Mouse (Mus musculus) adrenal gland, postnatal 4 days (tissue): Measurements from ENCODE around the gene Eid1. TPM values are rescaled to one million over a fixed set of nuclear protein-coding genes. Genes with fewer than 3 reads are reported as not detected.

Experiments
- DNase-seq, 2 experiments: peaks; one replicate each; pipeline ENCODE4 v3.0.0; 2021 to 2022; ENCODE audit warnings: low spot score in 2 of 2, mixed read lengths in 2 of 2
- total RNA-seq, 2 experiments: library from RNA; stranded (reverse); gene quantifications; 2 replicates each; pipeline ENCODE4 v1.2.3; 2021

The Eid1 gene
- total RNA-seq, 2 experiments from 2014 or later: 207 to 216 TPM

GRCm38 (mm10) chr2:125667184-125667583 is 5.7 kb upstream of the Eid1 start:
- DNase-seq: no peak

GRCm38 (mm10) chr2:125667721-125668120 is 5.2 kb upstream of the Eid1 start:
- no peak for DNase-seq

GRCm38 (mm10) chr2:125670846-125671245 is 2.0 kb upstream of the Eid1 start:
- DNase-seq: no peak

GRCm38 (mm10) chr2:125672568-125672956 is 333 bp upstream of the Eid1 start:
- peak in 1 of 2 experiments; percentile 10 for DNase-seq

- DNase-seq: no peak
Observed at GRCm38 (mm10) chr2:125681811-125682210, 8.9 kb downstream of the Eid1 start.

GRCm38 (mm10) chr2:125683895-125684294 is 11.0 kb downstream of the Eid1 start:
- DNase-seq: no peak

- no peak for DNase-seq
Observed at GRCm38 (mm10) chr2:125684559-125685440, 11.9 kb downstream of the Eid1 start.

GRCm38 (mm10) chr2:125685441-125686150 is 12.7 kb downstream of the Eid1 start:
- DNase-seq: no peak

- no peak for DNase-seq
Observed at GRCm38 (mm10) chr2:125692010-125692409, 19.1 kb downstream of the Eid1 start.

- no peak for DNase-seq
Observed at GRCm38 (mm10) chr2:125694798-125695197, 21.9 kb downstream of the Eid1 start.

GRCm38 (mm10) chr2:125696219-125696618 is 23.3 kb downstream of the Eid1 start:
- no peak for DNase-seq

- no peak for DNase-seq
Observed at GRCm38 (mm10) chr2:125701606-125702005, 28.7 kb downstream of the Eid1 start.

GRCm38 (mm10) chr2:125702851-125703250 is 30.0 kb downstream of the Eid1 start:
- DNase-seq: no peak

- DNase-seq: no peak
Observed at GRCm38 (mm10) chr2:125704907-125705631, 32.2 kb downstream of the Eid1 start.

GRCm38 (mm10) chr2:125706510-125706921 is 33.6 kb downstream of the Eid1 start:
- no peak for DNase-seq

- no peak for DNase-seq
Observed at GRCm38 (mm10) chr2:125716599-125716998, 43.7 kb downstream of the Eid1 start.

GRCm38 (mm10) chr2:125723086-125723407 is 50.2 kb downstream of the Eid1 start:
- no peak for DNase-seq

GRCm38 (mm10) chr2:125723408-125724085 is 50.7 kb downstream of the Eid1 start:
- peak in 1 of 2 experiments; percentile 25 for DNase-seq

- no peak for DNase-seq
Observed at GRCm38 (mm10) chr2:125724086-125724430, 51.2 kb downstream of the Eid1 start, which contains the start of gene Shc4. Gene Shc4 (minus strand): TSS chr2:125724148.
